Mouse (Mus musculus): ENCODE results near the gene Arhgap6.

DNA sequence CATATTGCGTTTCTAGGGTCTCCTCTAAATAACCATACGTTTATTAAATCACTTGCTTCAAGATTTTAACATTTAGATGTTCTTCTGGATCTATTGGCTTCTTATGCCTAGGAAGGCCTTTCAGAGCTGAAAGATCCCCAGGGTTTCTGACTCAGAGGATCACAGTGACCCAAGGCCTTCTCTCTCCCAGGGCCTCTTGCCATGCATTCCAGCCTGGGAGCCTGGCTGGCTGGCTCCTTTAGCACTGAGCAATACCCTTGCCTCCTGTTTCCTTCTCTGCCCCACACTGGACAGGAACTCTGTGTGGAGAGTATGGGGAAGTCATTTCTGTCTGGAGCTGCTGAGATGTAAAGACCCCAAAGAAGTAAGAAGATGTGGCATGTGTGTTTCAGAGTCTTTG is 376.1 kb downstream of the Arhgap6 start:
- TF ChIP-seq CTCF (IDR thresholded peaks at IDR 0.05; ENCODE audit: low read depth) = no peak
- no peak for TF ChIP-seq EP300 (IDR thresholded peaks at IDR 0.05; ENCODE audit: low read depth)

All from liver, embryonic 14.5 days (tissue).